Mouse (Mus musculus): Measurements from ENCODE around the gene Trim59.

The Trim59 gene

DNA sequence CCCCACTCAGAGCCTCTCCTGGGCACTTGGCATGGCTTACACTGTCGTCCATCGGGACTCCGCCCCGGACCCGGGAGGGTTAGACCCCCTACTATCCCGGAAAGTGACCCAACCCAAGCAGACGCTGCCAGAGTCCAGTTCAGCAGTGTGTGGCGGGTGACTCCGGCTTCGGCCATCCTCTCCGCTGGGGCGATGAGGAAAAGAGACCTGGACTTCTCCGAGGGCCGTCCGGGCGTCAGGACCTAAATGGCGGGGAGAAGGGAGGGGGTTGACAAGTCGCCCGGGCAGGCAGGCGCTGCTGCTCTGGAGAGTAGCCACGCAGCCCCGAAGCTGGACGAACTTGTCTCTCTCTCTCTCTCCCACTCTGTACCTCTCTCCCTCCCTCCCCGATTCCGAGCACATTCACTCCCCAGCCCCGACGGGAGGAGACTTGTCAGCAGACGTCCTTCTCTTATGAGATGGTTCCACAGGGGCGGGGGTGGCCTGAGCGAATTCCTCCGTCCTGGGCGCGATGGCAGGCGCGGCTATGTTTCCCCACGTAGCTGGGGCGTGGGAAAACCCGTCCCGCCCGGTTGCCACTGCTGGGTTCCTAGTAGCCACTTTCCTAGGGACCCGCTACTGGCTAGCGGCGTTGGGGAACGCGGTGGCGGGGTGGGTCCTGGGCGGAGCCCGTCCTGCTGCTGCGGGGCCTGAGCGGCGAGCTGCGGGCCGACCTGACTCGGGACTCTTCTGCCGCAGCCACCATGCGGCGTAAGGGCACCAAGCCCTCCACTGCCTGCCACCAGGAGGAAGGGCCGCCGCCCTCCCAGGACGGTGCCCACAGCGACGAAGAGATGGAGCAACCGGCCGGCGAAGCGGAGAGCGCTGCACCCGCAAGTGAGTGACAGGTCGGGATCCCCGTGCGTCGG lies 39.0 kb downstream of the Trim59 start:
- in situ Hi-C loops (cut with MboI, MseI), result no loop called here

DNA sequence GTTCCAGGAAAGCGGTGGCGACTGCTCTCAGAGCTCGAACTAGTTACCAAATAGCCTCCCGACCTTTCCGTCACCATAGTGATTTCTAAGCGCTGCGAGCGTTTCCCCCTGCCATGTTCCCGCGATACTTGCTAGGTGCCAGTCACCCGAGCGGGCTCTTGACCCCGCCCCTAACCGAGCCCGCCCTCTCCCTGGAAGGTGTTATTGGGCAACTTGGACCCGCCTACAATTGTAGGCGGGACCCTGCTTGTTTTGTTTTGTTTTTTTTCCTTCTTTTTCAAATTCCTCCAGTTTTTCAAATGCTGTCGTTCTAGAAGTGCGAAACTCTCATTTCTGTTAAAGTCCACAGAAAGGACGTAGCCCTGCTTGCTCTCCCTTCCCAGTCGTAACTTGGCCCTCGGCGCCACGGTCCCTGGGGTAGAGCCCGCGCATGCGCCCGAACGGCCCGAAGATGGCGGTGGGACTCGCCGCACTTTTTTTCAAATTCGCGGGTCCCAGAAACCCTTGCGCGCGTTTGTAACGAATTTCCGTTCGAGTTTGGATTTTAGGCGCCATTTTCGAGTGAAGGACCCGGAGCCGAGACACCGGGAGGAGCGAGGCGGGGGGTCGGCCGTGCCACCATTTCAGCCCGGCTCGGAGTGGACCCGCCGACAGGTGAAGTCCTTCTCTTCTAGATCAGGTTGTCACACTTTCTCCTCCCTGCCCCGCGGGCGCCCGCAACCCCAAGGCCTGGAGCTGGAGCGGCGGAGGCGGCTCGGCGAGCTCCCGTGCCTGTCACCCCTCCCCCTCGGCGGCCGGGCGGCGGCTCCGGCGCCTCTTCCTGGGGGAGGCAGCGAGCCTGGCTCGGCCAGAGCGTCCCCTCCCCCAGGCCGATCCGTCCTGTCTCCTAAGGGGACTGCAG lies 39.9 kb downstream of the Trim59 start, which contains the start of the genes Ift80 and Smc4:
TSS of gene Ift80 (minus strand) at position 134 of the 901 bp plus-strand sequence.
TSS of gene Smc4 (plus strand) at position 302 of the 901 bp plus-strand sequence.
- in situ Hi-C loops (cut with MboI, MseI), result no loop called here

DNA sequence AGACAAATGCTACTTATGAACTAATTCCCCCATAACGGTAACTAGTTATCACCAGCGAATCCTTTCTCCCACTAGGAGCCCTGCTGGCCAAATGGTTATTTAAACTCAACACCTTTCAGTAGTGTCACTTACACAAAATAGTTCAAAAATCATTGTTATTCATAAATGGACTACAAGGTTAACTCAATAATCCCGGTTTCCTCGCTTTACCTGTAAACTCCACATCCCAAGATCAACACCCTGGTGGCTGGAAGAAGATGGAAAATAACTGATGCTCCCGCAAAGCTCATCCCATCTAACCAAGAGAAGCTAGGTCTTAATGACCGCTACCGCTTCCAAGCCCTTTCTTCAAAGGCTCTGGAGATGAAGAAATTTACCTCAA lies 40.5 kb downstream of the Trim59 start:
- in situ Hi-C loops (cut with MboI, MseI), result no loop called here

DNA sequence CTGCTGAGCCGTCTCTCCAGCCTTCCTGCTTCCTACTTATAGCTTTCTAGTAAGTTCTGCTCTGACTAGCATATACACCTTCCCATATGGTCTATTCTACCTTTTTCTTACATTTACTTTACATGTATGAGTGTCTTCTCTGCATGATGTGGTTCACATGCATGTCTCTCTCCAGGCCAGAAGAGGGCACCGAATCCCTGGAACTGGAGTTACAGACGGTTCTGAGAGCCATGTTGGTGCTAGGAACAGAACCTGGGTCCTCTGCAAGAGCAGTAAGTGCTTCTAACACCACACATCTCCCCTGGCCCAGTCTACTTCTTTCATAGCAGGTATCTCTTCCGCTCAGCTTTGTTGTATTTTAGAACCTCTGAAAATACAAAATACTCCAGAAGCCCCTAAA lies 41.8 kb downstream of the Trim59 start:
- in situ Hi-C loops (cut with MboI, MseI), result no loop called here

DNA sequence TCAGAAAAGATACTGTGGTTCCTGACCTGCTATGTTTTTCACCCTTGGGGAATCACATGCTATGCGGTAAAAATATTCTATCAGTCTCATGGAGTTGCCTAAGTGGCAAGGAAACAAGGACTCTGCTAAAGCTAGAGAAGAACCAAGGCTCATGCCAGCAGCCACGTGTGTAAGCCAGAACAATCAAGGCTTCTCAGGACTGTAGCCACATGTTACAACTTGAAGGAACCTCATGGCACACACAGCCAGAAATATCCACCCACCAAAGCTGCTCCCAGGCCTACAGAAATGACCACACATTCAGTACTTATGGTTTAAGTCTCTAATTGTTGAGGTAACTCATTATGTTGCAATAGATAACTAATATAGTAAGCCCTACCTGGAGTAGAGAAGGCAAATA lies 58.0 kb downstream of the Trim59 start:
- in situ Hi-C loops (cut with MboI, MseI), result no loop called here

Measured in T-helper 1 cell (primary cell).